Mouse (Mus musculus): ENCODE measurements at regions not wholly inside any gene's neighbourhood (a gene's known extent, or its start where the extent isn't known, plus 50 kb on each side); places are given as distances from the start of the nearest gene placed in this dataset.
"Not testable (repeated sequence)": the region's sequence is repeated elsewhere in the genome, so short reads cannot be mapped to it uniquely, and the experiment has no call there.

GRCm38 (mm10) chr17:52351293-52351692 lies 251.2 kb upstream of the Kcnh8 start:
- in situ Hi-C loops (cut with MboI, MseI): no loop called here

DNA sequence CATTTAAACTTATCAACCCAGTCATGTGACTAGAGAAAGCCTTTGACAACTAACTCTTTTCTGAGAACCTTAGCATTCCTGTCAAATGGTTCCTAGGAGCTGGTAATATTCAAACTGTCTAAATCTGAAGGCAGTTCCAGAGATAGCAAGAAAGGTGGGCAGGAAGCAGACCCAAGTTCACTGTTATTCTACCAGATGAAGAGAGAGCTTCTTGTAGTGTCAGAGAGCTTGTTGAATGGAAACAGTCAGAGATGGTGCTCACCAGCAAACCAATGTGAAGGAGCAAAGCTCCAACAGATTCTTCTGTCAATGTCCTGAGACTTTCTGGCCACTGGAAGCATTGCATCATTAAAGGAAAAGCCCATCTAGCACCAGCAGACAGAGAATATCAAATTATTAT lies 251.8 kb upstream of the Kcnh8 start:
- in situ Hi-C loops (cut with MboI, MseI): no loop called here

- in situ Hi-C loops (cut with MboI, MseI): no loop called here
Observed at GRCm38 (mm10) chr17:52349872-52350271, 252.6 kb upstream of the Kcnh8 start.

GRCm38 (mm10) chr17:52348481-52349083 lies 253.9 kb upstream of the Kcnh8 start:
- in situ Hi-C loops (cut with MboI, MseI): no loop called here

GRCm38 (mm10) chr17:52320586-52320985 lies 281.9 kb upstream of the Kcnh8 start:
- in situ Hi-C loops (cut with MboI, MseI): no loop called here

DNA sequence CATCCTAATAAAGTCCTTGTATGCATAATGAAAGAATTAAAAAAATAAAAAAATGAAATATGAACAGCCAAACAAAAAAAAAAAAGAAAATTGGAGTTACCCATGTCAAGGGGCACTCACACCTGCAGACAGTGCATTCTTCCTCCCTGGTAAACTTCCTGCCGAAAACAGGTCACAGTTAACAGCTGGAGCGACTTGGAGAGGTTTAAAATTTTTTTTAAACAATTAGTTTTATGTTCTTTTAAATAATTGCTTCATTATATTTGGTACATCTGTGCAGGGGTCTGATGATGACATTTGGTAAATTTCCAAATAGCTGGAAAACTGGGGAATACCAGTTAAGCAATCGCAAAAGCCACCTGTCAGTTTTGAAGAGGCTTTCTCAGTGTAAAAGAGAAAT lies 285.5 kb upstream of the Kcnh8 start:
- in situ Hi-C loops (cut with MboI, MseI): no loop called here

DNA sequence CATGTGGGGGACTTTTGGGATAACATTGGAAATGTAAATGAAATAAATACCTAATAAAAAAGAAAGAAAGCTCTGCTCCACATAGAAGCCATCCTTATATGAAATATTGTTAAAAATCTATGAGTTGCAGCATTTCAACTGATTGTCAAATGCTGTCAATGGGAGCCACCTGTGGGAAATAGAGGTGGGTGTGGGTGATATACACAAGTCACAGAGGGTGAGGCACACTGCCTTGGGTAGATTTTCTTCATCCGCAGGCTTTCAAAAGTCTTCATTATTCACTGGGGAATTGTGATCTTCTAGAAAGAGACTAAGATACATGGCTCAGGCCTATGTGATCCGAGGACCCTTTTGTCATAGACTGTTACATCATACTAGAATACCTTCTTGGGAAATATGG lies 286.6 kb upstream of the Kcnh8 start:
- in situ Hi-C loops (cut with MboI, MseI): no loop called here

DNA sequence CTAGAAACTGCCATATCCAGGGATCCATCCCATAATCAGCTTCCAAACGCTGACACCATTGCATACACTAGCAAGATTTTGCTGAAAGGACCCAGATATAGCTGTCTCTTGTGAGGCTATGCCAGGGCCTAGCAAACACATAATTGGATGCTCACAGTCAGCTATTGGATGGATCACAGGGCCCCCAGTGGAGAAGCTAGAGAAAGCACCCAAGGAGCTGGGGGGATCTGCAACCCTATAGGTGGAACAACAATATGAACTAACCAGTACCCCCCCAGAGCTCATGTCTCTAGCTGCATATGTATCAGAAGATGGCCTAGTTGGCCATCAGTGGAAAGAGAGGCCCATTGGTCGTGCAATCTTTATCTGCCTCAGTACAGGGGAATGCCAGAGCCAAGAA lies 287.1 kb upstream of the Kcnh8 start:
- in situ Hi-C loops (cut with MboI, MseI): not testable (repeated sequence)

GRCm38 (mm10) chr17:52312043-52312442 lies 290.5 kb upstream of the Kcnh8 start:
- in situ Hi-C loops (cut with MboI, MseI): no loop called here

- in situ Hi-C loops (cut with MboI, MseI): no loop called here
Observed at GRCm38 (mm10) chr17:52308789-52309188, 293.7 kb upstream of the Kcnh8 start.

DNA sequence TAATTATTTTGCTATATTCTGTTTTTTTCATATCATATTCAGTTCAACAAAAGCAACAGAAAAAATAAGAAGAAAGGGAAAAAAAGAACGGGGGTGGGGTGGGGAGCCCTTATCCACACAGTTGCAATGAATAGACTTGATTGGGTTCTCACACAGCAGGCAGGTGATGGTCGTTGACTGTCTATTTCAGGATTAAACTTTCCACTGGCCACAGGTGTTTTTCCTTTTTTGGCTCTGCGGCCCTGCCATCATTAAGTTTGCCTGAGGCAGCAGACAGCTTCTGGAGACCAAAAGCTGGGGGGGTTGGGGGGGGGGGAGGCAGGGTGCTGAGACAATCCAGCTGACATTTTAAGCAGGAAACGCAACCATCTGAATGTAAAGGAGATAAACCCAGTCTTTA lies 298.4 kb upstream of the Kcnh8 start:
- in situ Hi-C loops (cut with MboI, MseI): no loop called here

DNA sequence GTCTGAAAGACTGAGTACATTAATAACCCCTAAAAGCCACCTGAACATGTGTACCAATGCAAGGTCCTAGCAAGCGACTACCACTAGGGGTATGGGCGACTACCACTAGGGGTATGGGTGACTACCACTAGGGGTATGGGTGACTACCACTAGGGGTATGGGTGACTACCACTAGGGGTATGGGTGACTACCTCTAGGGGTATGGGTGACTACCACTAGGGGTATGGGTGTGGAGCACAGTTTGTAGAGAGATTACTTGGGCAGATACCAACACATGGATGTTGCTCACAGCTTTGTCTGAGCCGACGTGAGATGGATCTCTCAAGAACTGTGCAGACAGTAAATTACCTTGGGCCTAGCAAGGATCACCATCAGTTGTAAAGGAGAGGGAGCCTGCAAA lies 299.2 kb upstream of the Kcnh8 start:
- in situ Hi-C loops (cut with MboI, MseI): no loop called here

DNA sequence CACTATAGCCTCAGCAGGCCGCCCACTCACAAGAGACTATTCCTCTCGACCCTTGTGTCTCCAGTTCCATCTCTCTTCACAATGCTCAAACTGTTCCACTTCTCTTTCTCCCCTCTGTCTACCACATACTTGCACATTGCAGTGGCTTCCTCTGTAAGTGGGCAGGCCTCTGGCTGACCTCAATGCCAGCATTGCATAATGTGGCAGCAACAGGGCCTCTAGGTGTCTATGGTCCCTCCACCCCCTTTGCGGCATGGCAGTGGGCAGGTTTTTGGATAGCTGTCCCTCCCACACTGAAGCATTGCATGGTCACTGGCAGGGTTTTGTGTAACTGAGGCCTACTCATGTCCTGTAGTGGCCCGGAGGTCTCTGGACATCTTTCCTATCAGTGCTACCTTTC lies 302.7 kb upstream of the Kcnh8 start:
- in situ Hi-C loops (cut with MboI, MseI): no loop called here

- in situ Hi-C loops (cut with MboI, MseI): no loop called here
Observed at GRCm38 (mm10) chr17:52285392-52285791, 317.1 kb upstream of the Kcnh8 start.

DNA sequence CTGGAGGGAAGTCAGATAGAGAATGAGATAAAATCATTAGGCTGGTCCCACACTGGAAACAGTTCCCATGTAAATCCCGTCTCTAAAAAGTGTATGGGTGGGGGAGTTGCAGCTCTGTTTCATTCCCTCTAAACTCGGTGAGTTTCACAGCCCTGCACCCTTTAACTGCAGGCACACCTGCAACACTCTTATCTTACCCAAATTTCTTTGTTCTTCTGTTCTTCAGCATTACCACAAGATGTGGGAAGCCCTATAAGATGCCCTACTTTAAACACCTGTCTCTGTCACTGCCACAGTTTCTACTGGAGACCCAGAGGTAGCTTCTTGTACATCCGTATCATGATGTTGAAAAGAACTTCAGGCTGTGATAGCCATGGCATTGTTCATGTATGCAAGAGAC lies 320.2 kb upstream of the Kcnh8 start:
- in situ Hi-C loops (cut with MboI, MseI): no loop called here

GRCm38 (mm10) chr17:52278523-52278922 lies 324.0 kb upstream of the Kcnh8 start:
- in situ Hi-C loops (cut with MboI, MseI): no loop called here

- in situ Hi-C loops (cut with MboI, MseI): no loop called here
Observed at GRCm38 (mm10) chr17:52268792-52269191, 333.7 kb upstream of the Kcnh8 start.

GRCm38 (mm10) chr17:52251284-52251683 lies 351.2 kb upstream of the Kcnh8 start:
- in situ Hi-C loops (cut with MboI, MseI): no loop called here

GRCm38 (mm10) chr17:52225584-52225983 lies 376.9 kb upstream of the Kcnh8 start:
- in situ Hi-C loops (cut with MboI, MseI): no loop called here

- in situ Hi-C loops (cut with MboI, MseI): no loop called here
Observed at GRCm38 (mm10) chr17:52220422-52220821, 382.1 kb upstream of the Kcnh8 start.

GRCm38 (mm10) chr17:52217411-52217810 lies 384.3 kb upstream of the Satb1 start:
- in situ Hi-C loops (cut with MboI, MseI): no loop called here

DNA sequence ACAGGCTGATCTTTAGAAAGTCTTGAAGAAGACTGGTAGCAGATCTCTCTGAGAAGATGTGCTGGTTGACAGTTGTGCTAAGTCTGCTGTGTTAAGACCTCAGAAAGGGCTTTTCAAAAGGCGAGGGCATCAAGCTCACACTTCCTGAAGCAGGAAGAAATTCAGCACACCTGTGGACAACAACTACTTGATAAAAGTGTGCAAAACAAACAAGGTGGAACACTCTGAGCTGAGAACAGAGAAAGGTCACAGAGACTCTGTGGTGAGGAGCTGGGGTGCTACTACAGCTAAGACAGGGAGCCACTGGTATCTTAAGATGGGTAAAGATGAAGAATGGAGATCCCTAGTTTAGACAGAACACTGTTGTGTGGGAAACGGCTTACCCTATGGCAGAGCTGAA lies 379.9 kb upstream of the Satb1 start:
- in situ Hi-C loops (cut with MboI, MseI): no loop called here

GRCm38 (mm10) chr17:52210483-52210882 lies 377.4 kb upstream of the Satb1 start:
- in situ Hi-C loops (cut with MboI, MseI): no loop called here

DNA sequence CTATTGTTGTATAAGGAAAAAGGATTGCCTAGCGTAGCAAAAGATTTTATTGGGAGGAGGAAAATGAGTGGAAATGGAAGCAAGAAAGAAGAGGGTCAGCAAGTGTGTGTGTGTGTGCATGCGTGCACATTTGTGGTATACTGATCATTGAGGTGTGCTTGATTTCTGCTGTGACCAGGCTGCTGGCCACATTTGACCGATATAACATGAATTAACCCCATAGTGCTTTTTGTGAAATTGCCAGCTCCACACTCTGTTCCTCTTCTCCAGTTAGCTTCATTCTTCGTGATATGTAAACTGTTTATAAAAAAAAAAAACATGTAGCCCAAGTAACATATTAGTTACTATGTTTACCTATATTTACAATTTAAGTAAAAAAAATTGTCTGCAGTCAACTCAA lies 364.6 kb upstream of the Satb1 start:
- in situ Hi-C loops (cut with MboI, MseI): no loop called here

All from T-helper 1 cell (primary cell).